Mouse (Mus musculus): ENCODE results near the gene Bcl7a.

- TF ChIP-seq POLR2A (IDR thresholded peaks at IDR 0.05; ENCODE audit: borderline replicate concordance, extremely low read depth, insufficient read depth, insufficient read length, poor library complexity, severe bottlenecking) (no peak), CTCF (IDR thresholded peaks at IDR 0.05; ENCODE audit: borderline replicate concordance, extremely low read depth, insufficient read depth, insufficient read length) (no peak)
Observed at GRCm38 (mm10) chr5:123357253-123357652, 13.6 kb downstream of the Bcl7a start.

Measured in brain, embryonic 14.5 days (tissue).